Mouse (Mus musculus): ENCODE results near the gene Gm8994. TPM values are rescaled to one million over a fixed set of nuclear protein-coding genes. Genes with fewer than 3 reads are reported as not detected.
"Not testable (repeated sequence)": the region's sequence is repeated elsewhere in the genome, so short reads cannot be mapped to it uniquely, and the experiment has no call there.

The Gm8994 gene
- total and polyA plus RNA-seq, 2 experiments = not detected

- TF ChIP-seq POLR2A (IDR thresholded peaks at IDR 0.05; ENCODE audit: extremely low read depth, insufficient read depth, low read length) = no peak
- no peak for TF ChIP-seq CTCF (IDR thresholded peaks at IDR 0.05; ENCODE audit: low read depth, low read length)
- no peaks in the 10 kb centered on the region for H3K27me3 ChIP-seq (ENCODE audit: control insufficient read depth, insufficient read depth, low read length)
- H3K36me3 ChIP-seq (ENCODE audit: control insufficient read depth, insufficient read depth, low read length) = no peaks in the 10 kb centered on the region
- no peak overlapping the region for H3K9ac ChIP-seq (ENCODE audit: low read depth, low read length)
- H3K27ac ChIP-seq (replicated peaks; ENCODE audit: insufficient read depth, low read depth, low read length) = no peak overlapping the region
- H3K4me1 ChIP-seq (ENCODE audit: control insufficient read depth, insufficient read depth, low read length) = no peaks in the 10 kb centered on the region
- H3K79me2 ChIP-seq (ENCODE audit: control insufficient read depth, insufficient read depth, low read length) = no peaks in the 10 kb centered on the region
- DNase-seq (ENCODE audit: extremely low read depth, low read depth, low spot score) = no peak
- H3K4me3 ChIP-seq (ENCODE audit: insufficient read depth, low read depth, low read length) = no peak overlapping the region
- 84% methylated on average over 2 of the region's 2 CpGs for WGBS
These were observed 17.9 kb upstream of the Gm8994 start for GRCm38 (mm10) chr6:136309487-136309886.

GRCm38 (mm10) chr6:136328416-136328815 is 1.1 kb downstream of the Gm8994 start:
- H3K36me3 ChIP-seq (ENCODE audit: control insufficient read depth, insufficient read depth, low read length); H3K4me3 ChIP-seq (ENCODE audit: insufficient read depth, low read depth, low read length): not testable (repeated sequence)

GRCm38 (mm10) chr6:136340669-136341068 is 13.3 kb downstream of the Gm8994 start:
- Histone ChIP-seq H3K9ac (ENCODE audit: low read depth, low read length) (no peak overlapping the region), H3K36me3 (ENCODE audit: control insufficient read depth, insufficient read depth, low read length) (no peaks in the 10 kb centered on the region), H3K4me3 (ENCODE audit: insufficient read depth, low read depth, low read length) (no peak overlapping the region), H3K79me2 (ENCODE audit: control insufficient read depth, insufficient read depth, low read length) (no peaks in the 10 kb centered on the region), H3K27me3 (ENCODE audit: control insufficient read depth, insufficient read depth, low read length) (no peaks in the 10 kb centered on the region), H3K27ac (replicated peaks; ENCODE audit: insufficient read depth, low read depth, low read length) (no peak overlapping the region), H3K4me1 (ENCODE audit: control insufficient read depth, insufficient read depth, low read length) (no peaks in the 10 kb centered on the region)
- WGBS = 88% methylated on average over 5 of the region's 5 CpGs
- TF ChIP-seq POLR2A (IDR thresholded peaks at IDR 0.05; ENCODE audit: extremely low read depth, insufficient read depth, low read length) (no peak), CTCF (IDR thresholded peaks at IDR 0.05; ENCODE audit: low read depth, low read length) (no peak)
- DNase-seq (ENCODE audit: extremely low read depth, low read depth, low spot score) = no peak

More at GRCm38 (mm10) chr6:136328416-136328815, 1.1 kb downstream of the Gm8994 start:
- H3K9ac ChIP-seq (ENCODE audit: low read depth, low read length); H3K27ac ChIP-seq (replicated peaks; ENCODE audit: insufficient read depth, low read depth, low read length); H3K27me3 ChIP-seq (ENCODE audit: control insufficient read depth, insufficient read depth, low read length); H3K79me2 ChIP-seq (ENCODE audit: control insufficient read depth, insufficient read depth, low read length); DNase-seq (ENCODE audit: extremely low read depth, low read depth, low spot score); H3K4me1 ChIP-seq (ENCODE audit: control insufficient read depth, insufficient read depth, low read length): not testable (repeated sequence)
- WGBS = 96% methylated on average over 26 of the region's 26 CpGs

- Histone ChIP-seq H3K36me3 (ENCODE audit: control insufficient read depth, insufficient read depth, low read length) (no peaks in the 10 kb centered on the region), H3K9ac (ENCODE audit: low read depth, low read length) (no peak overlapping the region), H3K27me3 (ENCODE audit: control insufficient read depth, insufficient read depth, low read length) (no peaks in the 10 kb centered on the region), H3K27ac (replicated peaks; ENCODE audit: insufficient read depth, low read depth, low read length) (no peak overlapping the region), H3K4me3 (ENCODE audit: insufficient read depth, low read depth, low read length) (no peak overlapping the region), H3K4me1 (ENCODE audit: control insufficient read depth, insufficient read depth, low read length) (no peaks in the 10 kb centered on the region), H3K79me2 (ENCODE audit: control insufficient read depth, insufficient read depth, low read length) (no peaks in the 10 kb centered on the region)
- 82% methylated on average over 1 of the region's 1 CpGs for WGBS
- no peak for TF ChIP-seq CTCF (IDR thresholded peaks at IDR 0.05; ENCODE audit: low read depth, low read length)
- TF ChIP-seq POLR2A (IDR thresholded peaks at IDR 0.05; ENCODE audit: extremely low read depth, insufficient read depth, low read length) = no peak
- DNase-seq (ENCODE audit: extremely low read depth, low read depth, low spot score) = no peak
These were observed 13.8 kb downstream of the Gm8994 start for GRCm38 (mm10) chr6:136341093-136341492.

- Histone ChIP-seq H3K36me3 (ENCODE audit: control insufficient read depth, insufficient read depth, low read length) (no peaks in the 10 kb centered on the region), H3K4me1 (ENCODE audit: control insufficient read depth, insufficient read depth, low read length) (no peaks in the 10 kb centered on the region), H3K79me2 (ENCODE audit: control insufficient read depth, insufficient read depth, low read length) (no peaks in the 10 kb centered on the region), H3K27me3 (ENCODE audit: control insufficient read depth, insufficient read depth, low read length) (no peaks in the 10 kb centered on the region), H3K4me3 (ENCODE audit: insufficient read depth, low read depth, low read length) (no peak overlapping the region), H3K9ac (ENCODE audit: low read depth, low read length) (no peak overlapping the region), H3K27ac (replicated peaks; ENCODE audit: insufficient read depth, low read depth, low read length) (no peak overlapping the region)
- DNase-seq (ENCODE audit: extremely low read depth, low read depth, low spot score) = no peak
- WGBS = 86% methylated on average over 7 of the region's 7 CpGs
- TF ChIP-seq POLR2A (IDR thresholded peaks at IDR 0.05; ENCODE audit: extremely low read depth, insufficient read depth, low read length) = no peak
- no peak for TF ChIP-seq CTCF (IDR thresholded peaks at IDR 0.05; ENCODE audit: low read depth, low read length)
These were observed 16.5 kb downstream of the Gm8994 start for GRCm38 (mm10) chr6:136343868-136344267.

GRCm38 (mm10) chr6:136345034-136345433 is 17.7 kb downstream of the Gm8994 start:
- no peak overlapping the region for H3K9ac ChIP-seq (ENCODE audit: low read depth, low read length)
- TF ChIP-seq CTCF (IDR thresholded peaks at IDR 0.05; ENCODE audit: low read depth, low read length) = no peak
- TF ChIP-seq POLR2A (IDR thresholded peaks at IDR 0.05; ENCODE audit: extremely low read depth, insufficient read depth, low read length) = no peak
- no peak for DNase-seq (ENCODE audit: extremely low read depth, low read depth, low spot score)
- no peaks in the 10 kb centered on the region for H3K27me3 ChIP-seq (ENCODE audit: control insufficient read depth, insufficient read depth, low read length)
- H3K4me3 ChIP-seq (ENCODE audit: insufficient read depth, low read depth, low read length) = no peak overlapping the region
- H3K36me3 ChIP-seq (ENCODE audit: control insufficient read depth, insufficient read depth, low read length) = no peaks in the 10 kb centered on the region
- H3K4me1 ChIP-seq (ENCODE audit: control insufficient read depth, insufficient read depth, low read length) = no peaks in the 10 kb centered on the region
- H3K79me2 ChIP-seq (ENCODE audit: control insufficient read depth, insufficient read depth, low read length) = no peaks in the 10 kb centered on the region
- WGBS = 91% methylated on average over 6 of the region's 6 CpGs
- H3K27ac ChIP-seq (replicated peaks; ENCODE audit: insufficient read depth, low read depth, low read length) = no peak overlapping the region
